Mouse (Mus musculus) left cerebral cortex, adult 2 months (tissue): ENCODE results near the gene Dusp7. TPM values are rescaled to one million over a fixed set of nuclear protein-coding genes. Genes with fewer than 3 reads are reported as not detected.
A peak's percentile ranks its signal among the peaks of the same experiment; 100 is the strongest.

Source experiments
- DNase-seq, 2 experiments: peaks; one replicate each; pipeline ENCODE4 v3.0.0; 2021 to 2022; ENCODE audit warnings: low spot score in 2 of 2, mixed read lengths in 1 of 2; ENCODE audit errors: extremely low spot score in 1 of 2
- H3K27ac ChIP-seq: fragments of 200-600 bp; 2 replicates; pipeline ENCODE4 v1.8.1; 2022
- H3K4me3 ChIP-seq: fragments of 200-600 bp; 2 replicates; pipeline ENCODE4 v1.8.1; 2022
- CTCF ChIP-seq: fragments of 200-600 bp; IDR thresholded peaks from 2 replicates; pipeline ENCODE4 v1.8.1; 2022; ENCODE audit warnings: antibody characterized with exemption, mild to moderate bottlenecking, moderate library complexity
- intact Hi-C: fragments of 180-260 bp; cut with DNase I; formaldehyde crosslinking; loops from one replicate; pipeline ENCODE4 v1.15.1; 2025
- total RNA-seq, 2 experiments: library from RNA; stranded (reverse); gene quantifications; 2 replicates each; pipeline ENCODE4 v1.2.3; 2021

Dusp7 gene
- total RNA-seq, 2 experiments from 2014 or later: 105 to 115 TPM

DNA sequence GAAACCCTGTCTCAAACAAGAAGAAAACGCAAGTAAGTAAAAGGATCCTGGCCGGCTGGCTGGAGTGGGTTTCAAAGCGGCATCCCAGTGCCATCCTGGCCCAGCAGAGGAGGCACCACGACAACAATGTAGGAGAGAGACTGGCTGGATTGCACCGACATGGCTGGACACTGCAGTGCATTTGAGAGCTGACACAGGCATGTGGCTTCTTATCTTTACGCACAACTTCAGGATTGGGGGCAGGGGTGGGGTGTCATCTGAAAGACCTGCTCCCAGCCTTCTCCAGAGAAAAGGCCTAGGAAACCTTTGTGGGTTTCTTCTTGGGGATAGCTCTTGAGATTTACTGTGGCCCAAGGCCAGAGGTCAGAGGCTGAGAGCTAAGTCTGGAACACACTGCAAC, 43.3 kb downstream of the Dusp7 start:
- Histone ChIP-seq H3K27ac (no peak overlapping the region), H3K4me3 (no peak overlapping the region)
- intact Hi-C loops: no loop called here
- no peak for TF ChIP-seq CTCF
- no peak for DNase-seq

DNA sequence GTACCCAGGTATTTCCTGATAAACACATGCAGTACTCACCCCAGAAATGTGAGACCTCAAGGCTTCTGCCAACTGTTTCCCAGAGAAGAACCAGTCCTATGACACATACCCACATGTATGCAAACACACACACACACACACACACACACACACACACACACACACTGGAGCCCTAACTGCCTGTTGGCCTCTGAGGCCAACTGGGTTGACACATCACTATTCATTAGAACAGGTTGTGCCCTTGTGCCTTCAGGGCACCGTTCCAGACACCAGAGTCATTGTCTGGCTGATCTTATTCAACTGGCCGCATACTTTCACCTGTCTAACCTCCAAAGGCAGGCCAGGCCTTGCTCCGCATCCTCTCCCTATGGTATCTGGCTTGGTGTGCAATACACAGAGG, 43.8 kb downstream of the Dusp7 start:
- intact Hi-C loops: no loop called here
- no peak for TF ChIP-seq CTCF
- no peak for DNase-seq

DNA sequence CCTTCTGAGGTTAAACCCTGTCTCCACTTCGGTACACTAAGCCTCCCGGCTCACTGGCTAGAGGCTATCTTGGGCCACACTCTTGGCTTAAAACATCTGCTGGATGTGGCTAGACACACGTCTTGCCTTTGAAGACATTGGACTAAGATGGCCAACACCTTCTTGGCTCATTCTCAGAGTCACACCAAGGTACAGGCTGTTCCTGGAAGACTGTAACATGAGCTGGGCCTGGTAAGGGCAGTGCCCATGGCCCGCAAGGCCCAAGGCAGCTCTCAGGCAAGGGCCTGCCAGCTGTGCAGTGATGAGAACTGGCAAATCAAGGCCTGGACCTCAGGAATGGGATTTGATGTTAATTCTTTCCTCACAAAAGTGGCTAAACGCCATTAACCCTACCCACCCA, 45.2 kb downstream of the Dusp7 start:
- DNase-seq: no peak
- intact Hi-C loops: no loop called here
- no peak for TF ChIP-seq CTCF
- Histone ChIP-seq H3K4me3 (no peak overlapping the region), H3K27ac (no peak overlapping the region)

More for the DNA sequence above, 43.8 kb downstream of the Dusp7 start:
- H3K4me3 ChIP-seq: no peak overlapping the region
- H3K27ac ChIP-seq: no peak overlapping the region

DNA sequence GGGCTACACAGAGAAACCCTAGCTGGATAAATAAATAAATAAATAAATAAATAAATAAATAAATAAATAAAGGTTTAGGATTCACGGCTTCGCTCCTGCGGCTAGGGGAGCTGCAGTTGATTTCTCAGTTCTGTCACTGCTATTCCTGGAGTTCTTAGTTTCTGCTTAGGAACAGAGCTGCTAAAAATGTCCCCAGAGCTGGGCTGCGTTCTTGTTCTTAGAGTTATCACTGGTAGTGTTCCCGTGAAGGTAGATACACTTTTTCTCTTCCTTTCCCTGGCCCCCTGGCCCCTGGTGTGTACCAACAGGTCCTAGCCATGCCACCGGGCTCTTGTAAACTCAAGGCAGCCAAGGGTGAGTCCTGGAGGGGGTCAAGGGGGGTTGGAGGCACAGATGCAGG, 48.4 kb downstream of the Dusp7 start:
- H3K27ac ChIP-seq: peak overlapping the region; percentile 63
- no peak; the same call in none of the 2 replicates for TF ChIP-seq CTCF
- DNase-seq: no peak
- intact Hi-C loops: no loop called here
- H3K4me3 ChIP-seq: no peak overlapping the region

DNA sequence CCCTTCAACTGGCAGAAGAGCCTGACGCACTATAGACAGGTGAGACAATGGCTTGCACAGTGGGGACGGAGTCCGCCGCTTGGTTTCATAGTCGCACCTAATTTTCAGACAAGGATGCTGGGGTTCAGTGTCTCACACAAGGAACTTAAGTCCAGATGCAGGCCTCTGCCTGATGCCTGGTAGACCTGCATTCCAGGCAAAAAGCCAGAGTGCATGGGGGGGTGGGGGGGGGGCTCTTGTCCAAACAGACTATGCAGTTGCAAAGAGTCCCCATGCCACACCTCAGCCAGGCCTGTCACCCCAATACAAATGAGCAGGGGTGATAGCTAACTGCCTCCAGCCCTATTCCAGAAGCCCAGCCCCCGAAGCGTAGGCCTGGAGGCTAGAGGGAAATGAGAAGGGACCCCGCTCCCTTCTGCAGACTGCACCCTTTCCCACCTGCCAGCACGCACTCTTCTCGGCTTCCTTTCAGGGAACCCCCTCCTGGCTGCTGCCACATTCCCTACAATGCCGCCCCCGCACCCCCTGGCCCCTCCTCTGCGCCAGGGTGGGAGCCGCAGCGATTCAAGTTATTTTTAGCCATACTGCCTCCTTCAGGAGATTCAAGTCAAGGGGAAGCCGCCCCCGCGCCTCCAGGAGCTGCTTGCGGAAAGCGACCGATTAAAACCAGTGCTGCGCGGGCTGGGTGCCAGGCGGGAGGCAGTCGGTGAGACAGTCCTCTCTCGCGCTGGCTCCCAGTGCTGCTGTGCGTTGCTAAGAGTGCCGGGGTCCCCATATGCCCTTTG, 49.6 kb downstream of the Dusp7 start:
- Histone ChIP-seq H3K27ac (peak overlapping the region; percentile 63), H3K4me3 (peak overlapping the region; percentile 25)
- intact Hi-C loops: loop anchor here (1.0 to 2.0 kb wide), 4 partner anchors 15 to 117 kb away; no protein-coding TSS in a partner anchor
- DNase-seq: peak; percentile 93
- peak; percentile 38 for TF ChIP-seq CTCF

DNA sequence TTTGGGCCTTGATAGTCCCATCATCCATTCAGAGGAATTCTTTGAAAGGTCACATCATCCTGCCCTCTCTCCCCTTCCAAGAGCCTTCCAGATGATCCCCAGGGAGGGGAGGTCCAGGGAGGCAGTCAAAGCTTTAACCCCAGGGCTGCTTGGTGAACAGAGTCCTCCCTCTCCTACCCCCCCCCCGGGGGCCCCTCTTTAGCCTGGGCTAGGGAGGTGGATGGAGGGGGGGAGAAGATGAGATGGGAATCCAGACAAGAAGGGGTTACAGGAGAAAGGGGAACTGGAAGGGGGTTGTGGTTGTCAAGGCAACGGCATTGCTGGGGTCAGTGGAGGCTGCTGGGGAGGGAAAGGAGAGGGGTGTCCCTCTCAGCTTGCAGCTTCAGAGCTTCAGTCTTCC, 52.2 kb downstream of the Dusp7 start:
- TF ChIP-seq CTCF: no peak
- Histone ChIP-seq H3K4me3 (no peak overlapping the region), H3K27ac (peak overlapping the region; percentile 71)
- intact Hi-C loops: loop anchor here (1.0 to 10.0 kb wide), 3 partner anchors 131 to 246 kb away; partner anchors contain the start of gene Wdr82
- no peak for DNase-seq

DNA sequence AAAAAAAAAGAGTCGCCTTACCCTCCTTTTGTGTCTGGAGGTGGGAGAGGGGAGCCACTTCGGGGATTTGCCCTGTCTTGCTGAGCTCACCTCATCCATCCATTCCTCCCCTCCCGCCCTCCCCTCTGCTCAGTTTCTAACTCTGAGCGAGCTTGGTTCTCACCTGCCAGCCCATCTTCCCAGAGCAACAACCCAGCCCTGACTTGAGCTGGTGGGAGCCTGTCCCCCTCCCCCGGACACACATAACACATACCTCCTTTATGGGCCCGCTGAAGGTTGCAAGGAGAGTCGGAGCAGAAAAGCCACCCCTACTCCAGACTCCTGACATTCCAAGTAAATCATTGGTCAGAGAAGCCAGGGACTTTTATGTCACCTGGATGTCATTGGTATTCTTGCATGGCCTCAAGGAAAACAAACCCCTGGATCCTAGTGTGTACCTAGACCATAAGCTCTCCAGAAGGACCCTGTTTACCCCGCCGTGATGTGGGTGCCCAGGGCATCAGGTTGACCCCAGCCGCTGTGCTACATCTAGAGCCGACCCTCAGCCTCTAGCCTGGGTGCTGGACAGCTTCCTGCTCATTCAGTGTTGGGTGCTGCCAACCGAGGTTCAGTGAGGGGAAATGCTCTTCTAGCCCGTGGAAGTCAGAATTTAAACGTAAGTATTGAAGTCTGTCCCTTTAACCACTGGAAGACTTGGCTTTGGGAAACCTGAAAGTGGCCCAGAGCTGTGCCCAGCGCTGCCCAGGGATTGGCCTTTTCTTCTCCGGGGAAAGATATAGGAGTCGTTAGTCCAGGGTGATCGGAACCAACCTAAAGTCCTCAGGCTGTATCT, 52.8 kb downstream of the Dusp7 start:
- intact Hi-C loops: loop anchor here (1.0 to 10.0 kb wide), 3 partner anchors 132 to 246 kb away; partner anchors contain the start of gene Wdr82
- peak overlapping the region; percentile 71 for H3K27ac ChIP-seq
- H3K4me3 ChIP-seq: peak overlapping the region; percentile 18; the same call in 1 of the 2 replicates
- TF ChIP-seq CTCF: no peak
- no peak for DNase-seq

DNA sequence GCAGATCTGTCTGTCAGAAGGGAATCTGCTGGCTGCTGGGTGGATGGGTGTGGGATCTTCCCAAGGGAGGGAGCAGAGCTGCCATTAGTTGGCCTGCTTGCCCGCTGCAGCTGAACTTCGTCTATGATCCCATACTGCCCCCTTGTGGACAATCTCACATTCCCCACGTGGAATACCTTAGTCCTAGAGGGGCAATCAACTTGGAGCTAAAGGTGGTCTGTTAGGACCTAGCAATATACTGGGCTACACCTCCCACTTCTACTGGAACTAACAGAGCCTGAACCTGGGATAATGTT, 53.4 kb downstream of the Dusp7 start:
- DNase-seq: peak; percentile 82 to 83
- TF ChIP-seq CTCF: peak; percentile 94
- intact Hi-C loops: loop anchor here (1.0 to 10.0 kb wide), 4 partner anchors 116 to 247 kb away; partner anchors contain the start of gene Wdr82
- Histone ChIP-seq H3K4me3 (peak overlapping the region; percentile 18; the same call in 1 of the 2 replicates), H3K27ac (peak overlapping the region; percentile 71)

Other genes starting within 250 kb of the Dusp7 start
- gene Glyctk, start 210.5 kb upstream of the Dusp7 start, total RNA-seq: 1 to 10 TPM; 4.0 to 5.0 TPM
- 100 to 1,000 TPM; 117 to 126 TPM for gene Wdr82, start 197.7 kb upstream of the Dusp7 start, total RNA-seq
- 10 to 100 TPM; 22.2 to 26.4 TPM for gene Ppm1m, start 168.9 kb upstream of the Dusp7 start, total RNA-seq
- gene Twf2, start 165.5 kb upstream of the Dusp7 start, total RNA-seq: 10 to 100 TPM; 60.3 to 61.1 TPM
- 1 to 10 TPM in 1 of 2 experiments, under 1 TPM in 1; 0.82 to 1.1 TPM for gene Tlr9, start 146.0 kb upstream of the Dusp7 start, total RNA-seq
- 100 to 1,000 TPM; 138 to 140 TPM for gene Alas1, start 120.0 kb upstream of the Dusp7 start, total RNA-seq
- 10 to 100 TPM; 18.6 to 19.6 TPM for gene Poc1a, start 87.6 kb upstream of the Dusp7 start, total RNA-seq
- gene Rpl29, start 60.8 kb downstream of the Dusp7 start, total RNA-seq: 100 to 1,000 TPM; 273 to 308 TPM
- 10 to 100 TPM; 16.0 to 18.7 TPM for gene Acy1, start 69.7 kb downstream of the Dusp7 start, total RNA-seq
- 10 to 100 TPM; 12.2 to 14.1 TPM for gene Abhd14b, start 78.8 kb downstream of the Dusp7 start, total RNA-seq
- 10 to 100 TPM; 38.4 to 38.6 TPM for gene Abhd14a, start 79.0 kb downstream of the Dusp7 start, total RNA-seq
- 100 to 1,000 TPM; 202 to 207 TPM for gene Pcbp4, start 84.7 kb downstream of the Dusp7 start, total RNA-seq
- gene Gpr62, start 97.3 kb downstream of the Dusp7 start, total RNA-seq: 1 to 10 TPM; 7.4 to 7.6 TPM
- gene Rrp9, start 107.3 kb downstream of the Dusp7 start, total RNA-seq: 10 to 100 TPM; 35.4 to 38.3 TPM
- 1 to 10 TPM; 4.4 to 4.9 TPM for gene Parp3, start 108.3 kb downstream of the Dusp7 start, total RNA-seq
- gene Iqcf1, start 131.3 kb downstream of the Dusp7 start, total RNA-seq: not detected
- not detected for gene Iqcf5, start 145.9 kb downstream of the Dusp7 start, total RNA-seq
- gene Iqcf3, start 193.0 kb downstream of the Dusp7 start, total RNA-seq: not detected
- not detected for gene Iqcf4, start 202.4 kb downstream of the Dusp7 start, total RNA-seq